Mouse (Mus musculus) retina, adult 2 months (tissue): Measurements from ENCODE around the gene Pkhd1.

Experiments
- DNase-seq: peaks from one replicate; pipeline ENCODE4 v3.0.0-alpha.2; 2012; ENCODE audit warnings: low read depth, low spot score

Gene Pkhd1

DNA sequence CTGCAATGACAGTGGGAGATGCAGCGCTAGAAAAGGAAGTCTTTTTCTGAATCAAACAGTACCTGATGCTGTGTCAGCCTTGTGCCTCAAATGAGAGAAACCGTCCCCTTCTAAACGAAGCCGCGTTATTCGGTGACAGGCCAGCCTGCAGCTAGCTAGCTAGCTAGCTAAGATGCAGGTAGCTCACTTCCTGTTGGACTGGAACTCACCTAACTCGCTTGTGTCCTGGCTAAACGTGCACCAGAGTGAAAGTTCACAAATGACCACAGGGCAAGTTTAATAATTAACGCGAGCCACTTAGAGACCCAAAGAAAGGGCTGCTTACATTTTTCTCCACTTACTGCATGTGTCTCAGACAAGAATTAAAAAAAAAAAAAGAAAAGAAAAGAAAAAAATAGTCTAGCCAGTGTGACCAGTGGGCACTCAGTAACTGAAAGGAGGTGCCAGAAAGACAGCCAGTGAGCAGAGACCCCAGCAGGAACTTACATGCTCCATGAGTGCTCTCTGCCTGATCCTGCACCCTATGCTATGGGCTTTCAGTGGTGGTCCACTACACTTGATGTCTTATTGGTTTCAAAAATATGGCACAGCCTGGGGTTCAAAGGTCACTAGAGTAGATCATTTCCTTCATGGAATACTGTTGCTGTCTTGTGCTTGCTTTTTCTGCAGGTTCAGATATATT lies at the start of gene Pkhd1:
Pkhd1 (minus strand) TSS at position 216 of the 682 bp plus-strand sequence.
- no peak for DNase-seq

DNA sequence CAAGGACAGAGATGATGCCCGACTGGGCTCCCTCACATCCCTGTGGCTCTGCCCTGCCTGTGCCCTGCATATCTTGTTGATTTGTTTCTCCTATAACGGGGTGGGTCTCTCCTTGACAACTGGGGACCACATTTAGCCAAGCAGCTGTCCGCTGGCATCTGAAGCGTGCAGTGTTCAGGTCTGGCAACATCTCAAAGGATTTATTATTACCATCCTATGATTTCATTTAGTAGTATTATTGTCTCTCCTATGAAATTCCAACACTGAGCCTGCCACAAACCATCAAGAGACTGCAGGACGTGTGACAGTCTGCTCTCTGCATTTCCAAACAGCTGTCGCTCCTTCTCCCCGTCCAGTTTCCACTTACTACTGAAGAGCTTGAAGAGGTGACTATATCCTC lies 49.7 kb upstream of the Pkhd1 start:
- no peak for DNase-seq

DNA sequence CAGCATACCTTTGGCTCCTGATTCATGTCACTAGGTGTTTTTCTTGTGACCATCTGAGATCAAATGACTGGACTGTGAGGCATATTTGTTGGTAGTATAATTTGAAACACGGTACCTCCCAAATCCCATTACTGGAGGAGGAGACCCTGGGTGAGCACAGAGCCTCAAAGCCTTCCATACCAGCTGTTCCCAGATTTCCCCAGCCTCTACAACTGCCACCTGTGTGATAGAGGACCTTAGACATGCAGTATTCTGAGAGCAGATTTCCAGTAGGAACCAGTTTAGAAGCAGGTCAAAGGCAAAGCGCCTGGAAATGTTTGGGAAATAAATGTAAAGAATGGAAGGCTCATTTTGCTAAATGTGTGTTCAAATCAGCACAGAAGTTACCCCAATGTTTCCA lies 48.4 kb upstream of the Pkhd1 start:
- no peak for DNase-seq

DNA sequence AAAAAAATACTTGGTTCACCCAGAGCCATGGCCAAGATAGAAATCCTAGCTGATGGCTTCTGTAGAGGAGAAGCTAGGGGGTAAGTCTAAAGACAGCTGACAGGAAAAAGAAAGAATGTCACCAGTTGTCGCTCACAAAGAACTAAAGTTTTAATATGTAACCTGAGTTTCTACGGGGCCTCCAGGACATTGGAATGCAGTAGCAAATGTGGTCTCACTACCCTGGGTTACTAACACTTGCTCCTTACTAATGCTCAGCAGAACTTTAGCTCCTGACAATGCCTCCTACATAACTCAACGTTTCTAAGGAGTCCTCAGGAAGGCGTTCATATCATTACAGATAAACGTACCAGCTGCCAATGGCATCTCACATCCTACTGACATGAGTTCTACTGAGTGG lies 37.2 kb upstream of the Pkhd1 start:
- DNase-seq, result no peak

DNA sequence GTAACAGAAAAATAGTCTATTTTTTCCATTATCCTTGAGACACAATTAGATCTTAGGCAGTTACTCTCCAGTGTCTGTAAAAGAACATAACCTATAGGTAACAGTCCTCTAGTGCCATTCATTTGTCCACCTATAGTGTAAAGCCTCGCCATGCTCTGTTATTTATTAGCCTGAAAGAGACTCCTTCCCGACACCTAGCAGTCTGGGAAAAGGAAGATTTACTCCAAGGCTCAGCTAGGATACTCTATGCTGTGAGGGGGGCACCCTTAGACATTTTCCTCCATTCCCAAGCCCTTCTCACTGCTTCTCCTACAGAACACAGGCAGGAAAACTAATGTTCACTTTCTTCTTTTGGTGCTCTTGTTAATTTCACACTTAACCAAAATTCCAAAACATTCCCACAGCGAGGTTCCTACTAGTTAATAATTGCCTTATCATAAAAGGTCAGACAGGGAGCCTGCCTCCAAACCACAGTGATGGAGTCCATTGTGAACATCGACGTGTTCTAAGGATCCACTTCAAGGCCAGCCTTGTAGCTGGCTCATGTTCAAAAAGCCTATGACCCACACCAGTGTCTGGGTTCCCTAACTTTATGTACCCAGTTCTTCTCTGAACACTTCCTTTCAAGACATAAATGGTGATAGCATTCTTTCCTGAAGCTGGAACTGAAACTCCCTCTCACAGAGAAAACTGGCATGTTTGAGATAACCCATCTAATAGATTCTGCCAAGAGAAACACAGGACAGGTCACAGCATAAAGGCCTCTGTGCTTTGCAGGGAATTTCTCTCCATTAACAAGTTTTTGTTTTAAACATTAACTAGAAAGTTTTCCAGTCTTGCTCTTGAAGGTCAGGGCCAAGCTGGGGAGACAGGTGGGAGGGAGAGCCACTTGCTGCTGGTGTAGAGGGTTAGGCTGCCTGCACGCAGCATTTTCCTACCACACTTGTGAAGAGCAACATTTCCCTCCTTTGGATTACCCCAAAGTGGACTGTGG lies 35.9 kb upstream of the Pkhd1 start:
- DNase-seq, result no peak

DNA sequence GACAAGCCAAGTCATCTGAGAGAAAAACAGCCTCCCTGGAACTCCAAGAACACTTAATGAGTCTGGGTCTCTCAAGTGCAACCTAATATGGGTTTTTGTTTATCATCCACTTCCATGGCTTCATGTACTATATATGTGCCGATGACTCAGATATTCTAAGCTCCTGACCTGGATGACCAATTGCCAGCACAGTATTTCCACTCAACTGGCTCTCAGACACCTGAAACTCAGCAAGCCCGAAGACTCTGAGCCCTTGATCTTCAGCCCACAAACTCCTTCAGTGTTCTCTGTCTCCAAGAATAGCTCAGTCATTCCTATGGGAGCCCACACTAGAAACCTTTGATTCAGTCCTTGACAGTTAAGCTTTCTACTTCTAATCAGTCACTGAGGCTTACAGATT lies 17.0 kb upstream of the Pkhd1 start:
- no peak for DNase-seq

DNA sequence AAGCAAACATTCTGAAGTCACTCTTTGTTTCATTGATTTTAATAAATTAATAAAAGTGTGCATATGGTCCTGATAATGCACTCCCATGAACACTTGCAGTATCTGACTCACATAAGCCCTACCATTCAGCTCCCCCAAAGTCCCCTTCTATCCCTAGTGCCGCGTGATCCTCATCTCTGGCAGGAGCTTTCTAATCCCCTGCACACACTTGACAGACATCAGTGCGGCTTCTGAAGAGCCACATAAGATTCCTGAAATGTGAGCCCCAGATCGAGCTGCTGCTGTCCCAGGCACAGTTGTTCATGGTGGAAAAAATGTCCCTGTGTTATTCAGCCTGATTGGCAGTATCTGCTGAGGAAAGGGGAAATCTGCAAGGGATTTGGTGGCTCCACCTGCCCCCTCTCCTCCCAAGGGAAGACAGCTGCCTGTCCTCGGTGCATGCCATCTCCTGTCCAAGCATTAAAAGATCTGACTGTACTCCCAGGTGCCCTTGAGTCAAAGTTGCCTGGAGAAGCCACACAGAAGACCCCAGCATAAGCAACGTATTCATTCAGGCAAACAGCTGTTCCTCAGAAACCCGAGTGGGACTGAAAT lies 15.5 kb upstream of the Pkhd1 start:
- DNase-seq, result no peak

DNA sequence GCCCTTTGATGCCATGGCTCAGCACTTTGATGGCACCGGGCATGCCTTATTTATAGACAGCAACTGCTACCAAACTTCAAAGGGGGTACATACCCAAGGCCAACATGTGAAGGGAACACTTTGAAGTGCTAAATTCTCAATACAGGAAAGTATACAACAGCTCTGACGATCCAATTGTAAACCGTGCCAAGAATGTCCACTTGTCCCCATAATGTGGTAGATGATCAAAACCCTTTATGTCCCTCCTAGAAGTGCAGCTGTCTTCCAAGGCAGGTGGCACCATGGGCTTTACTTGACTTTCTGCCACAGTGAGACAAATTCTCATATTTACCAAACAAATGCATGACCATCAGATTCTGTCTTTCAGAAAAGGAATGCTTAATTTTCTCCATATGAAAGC lies 6.7 kb upstream of the Pkhd1 start:
- no peak for DNase-seq

DNA sequence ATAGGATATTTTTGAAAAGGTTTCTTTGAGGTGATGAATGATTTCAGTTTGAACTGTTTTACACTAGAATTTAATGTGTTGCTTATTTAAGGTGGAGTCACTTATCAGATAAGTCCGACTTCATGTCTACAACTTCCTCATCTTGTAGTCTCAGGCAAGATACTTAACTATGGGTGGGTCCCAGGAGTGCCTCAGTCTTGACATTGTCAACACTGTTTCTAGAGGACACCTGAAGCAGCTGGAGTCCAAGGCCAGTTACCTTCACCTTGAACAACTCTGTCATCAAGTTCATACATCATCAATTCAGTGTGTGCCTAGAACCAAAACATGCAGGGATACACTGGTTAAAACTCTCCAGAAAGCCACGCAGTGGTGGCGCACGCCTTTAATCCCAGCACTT lies 5.5 kb upstream of the Pkhd1 start:
- no peak for DNase-seq

DNA sequence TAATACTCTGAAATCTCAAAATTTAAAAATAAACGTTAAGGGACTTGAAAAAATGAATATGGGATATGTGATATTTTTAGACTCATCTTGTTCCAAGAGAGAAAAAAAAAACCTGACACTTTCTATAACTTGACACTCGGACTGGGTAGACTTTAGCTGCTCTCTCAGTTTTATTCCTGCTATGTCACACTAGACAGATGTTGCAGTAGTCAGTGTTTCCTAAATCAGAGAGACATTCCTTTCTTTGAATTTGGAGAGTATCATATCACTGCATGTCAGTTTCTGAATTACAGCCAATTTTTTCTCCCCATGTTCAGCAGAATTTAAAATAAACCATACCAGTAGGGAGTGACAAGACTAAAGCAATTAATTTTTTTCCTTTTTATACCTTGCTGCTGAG lies 2.7 kb upstream of the Pkhd1 start:
- no peak for DNase-seq

DNA sequence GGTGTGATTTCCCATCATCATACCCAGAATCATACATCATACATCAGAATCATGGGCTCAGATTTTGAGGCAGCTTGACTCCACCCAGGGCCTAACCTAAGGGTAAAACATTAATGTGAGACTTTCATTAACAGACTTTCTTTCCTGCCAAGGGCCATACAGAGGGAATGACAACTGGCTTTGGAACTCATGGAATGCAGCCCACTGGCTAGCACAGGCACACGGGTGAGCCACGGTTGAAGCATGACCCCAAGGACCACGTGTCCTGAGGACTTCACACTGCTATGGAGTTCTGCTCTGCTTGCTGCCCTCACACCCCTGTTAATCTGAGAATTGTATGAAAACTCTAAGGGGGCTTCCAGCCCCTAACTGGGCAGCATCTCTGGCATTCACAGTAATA lies 1.5 kb upstream of the Pkhd1 start:
- DNase-seq, result no peak

DNA sequence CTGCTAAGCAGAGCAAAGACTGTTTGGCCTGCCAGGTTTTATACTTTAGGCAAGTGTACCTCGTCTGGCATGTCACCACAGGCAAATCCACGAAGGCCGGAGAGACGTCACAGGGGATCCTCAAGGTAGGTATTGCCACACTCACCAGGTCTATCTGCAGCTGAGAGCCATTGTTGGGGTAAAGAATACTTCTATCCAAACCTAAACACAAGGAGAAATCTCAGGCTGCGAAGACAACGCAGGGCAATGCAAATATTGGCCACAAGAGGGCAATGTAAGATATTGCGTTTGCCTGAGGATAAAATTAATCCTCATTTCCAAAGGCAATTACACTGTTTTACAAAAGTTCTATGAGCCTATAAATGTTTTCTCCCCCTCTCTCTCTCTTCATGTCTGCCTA lies 5.2 kb downstream of the Pkhd1 start:
- DNase-seq, result no peak

DNA sequence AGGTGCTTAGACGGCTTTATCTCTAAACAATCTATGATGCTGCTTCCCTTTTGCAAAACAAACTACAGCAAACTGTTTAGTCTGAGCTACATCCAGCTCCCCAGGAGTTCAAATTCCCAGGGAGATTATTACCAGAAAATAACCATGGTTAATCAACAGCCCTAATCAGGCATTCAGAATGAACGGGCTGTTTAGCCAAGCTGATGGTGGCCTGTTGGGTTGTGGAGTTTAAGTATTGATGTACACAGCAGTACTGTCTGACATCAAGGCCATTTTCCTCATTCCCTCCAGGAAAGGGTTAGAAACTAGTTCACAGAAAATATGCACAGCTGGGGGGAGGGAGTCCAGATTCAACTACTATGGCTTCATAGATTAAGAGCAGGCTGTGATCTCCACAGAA lies 12.4 kb downstream of the Pkhd1 start:
- DNase-seq, result no peak

DNA sequence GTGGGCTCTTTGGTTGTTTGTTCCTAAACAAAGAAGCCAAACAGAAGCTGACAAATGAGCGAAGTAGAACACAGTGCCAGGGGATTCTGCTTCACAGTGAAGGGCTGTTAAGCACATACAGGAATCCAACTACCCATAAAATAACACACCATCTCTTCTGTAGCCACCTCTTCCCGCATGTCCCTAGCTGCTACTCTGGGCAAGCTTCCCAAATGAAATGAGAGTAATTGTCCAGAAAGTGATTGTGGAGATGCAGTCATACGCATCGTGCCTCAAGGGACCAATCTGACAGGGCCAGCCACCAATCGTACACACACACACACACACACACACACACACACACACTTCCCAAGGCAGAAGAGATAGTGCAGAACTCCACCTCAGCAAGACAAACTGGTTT lies 27.4 kb downstream of the Pkhd1 start:
- no peak for DNase-seq

DNA sequence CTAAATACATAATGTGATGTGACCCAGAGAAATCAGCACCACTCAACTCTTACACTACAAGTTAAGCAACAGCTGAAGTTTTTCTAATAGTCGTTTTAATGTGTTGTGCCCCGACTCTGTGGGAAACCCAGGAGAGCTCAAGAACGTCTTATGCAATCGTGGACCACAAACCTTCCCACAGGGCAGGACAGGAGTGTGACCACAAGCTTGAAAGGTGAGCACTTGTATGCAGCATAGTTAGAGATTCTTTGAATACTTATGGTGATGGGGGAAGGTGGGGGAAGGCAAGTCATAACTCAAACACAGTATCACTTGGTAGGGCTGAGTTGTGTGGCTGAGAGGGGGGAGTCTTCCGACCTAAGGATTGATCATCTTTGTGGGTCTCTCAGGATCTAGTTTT lies 46.4 kb downstream of the Pkhd1 start:
- DNase-seq, result no peak

DNA sequence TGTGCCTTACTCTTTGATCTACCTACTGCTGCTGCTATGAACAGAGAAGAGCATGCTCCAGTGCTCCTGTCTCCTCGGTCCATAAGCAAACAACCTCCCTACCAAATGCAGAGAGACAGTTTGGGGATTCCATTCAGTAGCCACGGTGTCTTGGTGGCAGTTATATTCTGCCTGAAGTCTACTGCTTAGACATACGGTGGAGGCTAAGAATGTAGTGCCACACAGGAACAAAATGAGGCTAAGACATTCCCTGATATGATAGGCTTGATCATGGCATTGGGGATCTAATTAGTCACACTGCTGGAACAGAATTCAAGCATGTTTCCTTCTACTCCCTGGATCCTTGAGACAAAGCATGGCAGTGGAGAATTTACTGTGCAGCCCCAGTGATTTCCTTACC lies 48.4 kb downstream of the Pkhd1 start:
- DNase-seq, result no peak

DNA sequence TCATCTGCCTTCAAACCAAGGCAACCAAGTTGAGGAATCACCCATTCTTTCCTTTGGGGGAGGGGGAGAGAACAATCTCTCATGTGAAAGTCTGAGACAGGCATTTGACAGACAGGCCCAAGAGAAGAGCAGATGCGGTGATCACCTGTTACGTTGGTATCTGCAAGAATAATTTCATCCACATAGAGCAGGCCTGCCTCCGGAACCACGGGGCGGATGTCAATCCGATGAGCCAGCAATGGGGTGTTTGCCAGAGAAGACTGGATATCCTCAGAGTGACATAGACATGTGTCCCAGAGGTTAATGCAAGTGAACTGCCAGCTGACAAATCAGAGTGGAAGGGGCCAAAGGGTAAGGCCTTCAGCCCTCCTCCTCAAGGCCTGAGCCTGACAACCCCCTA lies 59.4 kb downstream of the Pkhd1 start:
- DNase-seq, result no peak

DNA sequence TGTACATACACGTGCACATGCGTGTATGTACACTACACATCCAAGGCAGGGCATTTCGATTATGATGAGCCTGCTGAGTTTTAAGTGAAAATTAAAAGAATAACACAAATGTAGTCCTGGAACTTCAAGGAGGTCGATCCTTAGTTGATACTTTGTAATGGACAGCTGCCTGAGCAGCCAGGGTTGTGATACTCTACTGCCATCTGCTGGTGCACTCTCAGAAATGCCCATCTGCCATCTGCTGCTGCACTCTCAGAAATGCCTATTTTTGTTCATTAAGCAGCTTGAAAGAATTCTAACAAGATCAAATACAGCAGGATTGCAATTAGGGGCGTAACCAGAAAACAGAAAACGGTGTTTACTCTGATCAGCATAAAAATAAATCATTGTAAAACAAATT lies 63.5 kb downstream of the Pkhd1 start:
- DNase-seq, result peak; percentile 25

DNA sequence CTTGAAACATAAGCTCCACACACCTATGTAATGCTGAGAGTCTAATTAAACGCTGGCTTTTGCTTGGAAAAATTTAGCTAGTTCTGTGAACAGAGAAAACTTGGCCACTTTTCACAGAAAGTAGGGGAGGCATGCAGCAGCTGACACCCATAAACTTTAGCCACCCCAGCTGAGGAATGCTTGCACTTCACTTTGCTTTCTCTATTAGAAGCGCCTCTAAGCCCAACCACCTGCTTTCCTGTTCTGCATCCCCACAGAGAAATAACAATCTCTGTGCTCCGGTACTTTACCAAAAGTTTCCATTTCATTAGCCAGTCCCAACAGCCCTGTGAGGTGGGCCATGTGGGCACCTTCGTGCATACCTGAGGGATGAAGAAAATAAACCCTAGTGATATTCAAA lies 66.5 kb downstream of the Pkhd1 start:
- no peak for DNase-seq

DNA sequence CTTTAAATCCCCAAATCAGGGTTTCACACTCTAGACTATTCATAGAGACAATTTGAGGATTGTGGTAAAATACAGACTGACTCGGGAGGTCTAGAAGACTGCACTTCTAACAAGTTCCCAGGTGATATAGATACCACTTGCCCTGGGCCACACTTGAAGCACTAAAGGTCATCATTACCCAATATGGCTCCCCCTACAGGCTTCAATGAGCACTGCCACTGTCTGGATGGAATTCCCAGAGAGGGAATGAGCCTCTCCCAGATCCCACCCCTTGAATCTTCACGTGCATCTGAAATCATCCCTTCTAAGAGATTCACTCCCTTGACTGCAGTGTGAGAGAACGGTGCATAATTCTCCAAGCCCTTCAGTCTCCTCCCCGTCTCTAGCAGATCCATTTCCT lies 73.3 kb downstream of the Pkhd1 start:
- DNase-seq, result no peak

DNA sequence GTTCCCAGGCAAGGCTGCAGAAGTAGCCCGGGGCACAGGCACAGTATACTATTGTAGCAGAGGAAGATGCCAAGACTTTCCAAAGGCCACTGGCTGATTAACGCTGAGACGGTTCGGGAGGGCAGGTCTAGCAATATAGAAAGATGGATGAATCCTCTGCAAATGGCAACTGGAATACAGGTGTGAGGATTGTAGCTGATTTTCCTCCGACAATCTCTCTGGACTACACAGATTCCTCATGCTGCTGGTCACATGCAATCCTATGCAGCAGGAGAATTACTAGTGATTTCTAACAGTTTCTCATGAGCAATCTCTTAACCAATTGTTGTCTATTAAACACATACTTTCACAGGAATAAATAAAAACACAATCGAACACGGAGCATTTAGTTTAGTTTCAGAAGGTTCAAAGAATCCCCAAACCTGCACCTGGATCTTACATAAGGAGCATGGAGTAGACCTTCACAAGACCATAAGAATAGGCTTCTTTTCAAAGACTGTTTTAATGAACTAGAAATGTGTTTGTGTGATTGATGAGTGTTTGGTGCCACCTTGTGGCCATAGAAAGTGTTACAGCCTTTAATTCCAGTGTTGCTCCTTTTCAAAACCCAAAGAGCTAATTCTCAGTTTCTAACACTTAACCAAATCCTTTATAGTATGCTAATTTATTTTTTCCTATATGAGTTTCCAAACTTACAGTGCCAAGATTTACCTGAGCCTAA lies 104.3 kb downstream of the Pkhd1 start:
- DNase-seq, result peak; percentile 33

DNA sequence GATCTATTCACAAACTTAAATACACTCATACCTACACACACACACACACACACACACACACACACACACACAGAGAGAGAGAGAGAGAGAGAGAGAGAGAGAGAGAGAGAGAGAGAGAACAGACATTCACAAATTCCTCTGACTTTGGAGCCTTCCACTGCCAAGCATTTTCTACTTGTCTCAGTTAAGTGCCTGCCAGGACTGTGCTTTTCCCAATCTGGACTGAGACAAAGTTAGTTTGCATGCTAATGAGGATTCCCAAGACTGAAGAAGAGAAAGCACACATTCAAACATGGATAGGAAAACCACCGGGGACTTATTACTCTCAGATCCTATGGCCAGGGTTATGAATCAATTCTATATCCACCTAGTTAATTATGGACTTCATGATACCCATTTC lies 118.9 kb downstream of the Pkhd1 start:
- no peak for DNase-seq
